Mouse (Mus musculus): ENCODE measurements around the gene Snx15.

GRCm38 (mm10) chr19:6171215-6171614 lies 43.1 kb upstream of the Snx15 start:
- TF ChIP-seq USF1 (IDR thresholded peaks at IDR 0.05; ENCODE audit: low read depth) (no peak), MYOG (IDR thresholded peaks at IDR 0.05; ENCODE audit: control insufficient read depth, extremely low read depth, insufficient read length) (no peak)
